21 mouse cellular contexts compared by ENCODE assay signal in the genomic region with DNA sequence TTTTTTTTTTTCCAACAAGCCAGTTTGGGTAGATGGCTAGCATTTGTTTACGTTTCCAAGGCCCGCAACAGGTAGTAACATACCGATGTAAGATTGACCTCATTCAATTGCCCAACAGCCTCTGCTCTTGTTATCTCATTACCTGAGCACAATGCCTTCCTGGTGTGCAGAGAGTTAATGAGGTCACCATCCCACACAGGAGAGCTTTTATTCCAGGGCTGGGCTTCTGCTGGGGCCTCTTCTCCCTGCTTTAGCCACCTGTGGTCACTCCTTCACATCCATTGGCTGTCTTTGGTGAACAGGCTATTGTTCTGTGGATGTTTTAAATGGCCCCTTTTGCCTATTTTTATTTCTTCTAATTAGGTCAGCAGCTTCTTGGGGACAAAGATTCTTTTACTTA. TPM values are rescaled to one million over a fixed set of nuclear protein-coding genes. Genes with fewer than 3 reads are reported as not detected.
DNase-seq lines count a peak whose midpoint lies in the region; ATAC-seq lines count a peak whose summit lies in the region.
"Had no signal": no experiment of that assay in that cellular context is flagged by ENCODE, and none has a peak within 500 bp of the region (broad histone marks: within the 10 kb centered on the region; RNA-seq: fewer than 3 reads in every experiment).

No protein-coding gene starts in this region.

- H3K36me3 ChIP-seq in kidney, embryonic 15.5 days = no peaks in the 10 kb centered on the region
- no peaks in the 10 kb centered on the region for H3K36me3 ChIP-seq in intestine, embryonic 16.5 days (ENCODE audit: control insufficient read depth, insufficient read depth, low read length)
- H3K36me3 ChIP-seq in stomach, embryonic 16.5 days (ENCODE audit: control insufficient read depth, insufficient read depth, low read length) = no peaks in the 10 kb centered on the region
- H3K36me3 ChIP-seq: embryonic facial prominence, embryonic 15.5 days; forebrain, embryonic 12.5 days; G1E; heart, embryonic 13.5 days; hindbrain, embryonic 15.5 days had no signal

- no peak overlapping the region for H3K27ac ChIP-seq in kidney, embryonic 15.5 days
- peak overlapping the region; percentile 70 for H3K27ac ChIP-seq in intestine, embryonic 16.5 days (ENCODE audit: low read length)
- no peak overlapping the region for H3K27ac ChIP-seq in stomach, embryonic 16.5 days (ENCODE audit: low read length)
- H3K27ac ChIP-seq: embryonic facial prominence, embryonic 15.5 days; forebrain, embryonic 12.5 days; heart, embryonic 13.5 days; hindbrain, embryonic 15.5 days had no signal

- WGBS in kidney, embryonic 15.5 days = 60% methylated on average over 3 of the region's 3 CpGs
- WGBS in intestine, embryonic 16.5 days = 58% methylated on average over 3 of the region's 3 CpGs
- 62% methylated on average over 3 of the region's 3 CpGs for WGBS in stomach, embryonic 16.5 days

- no peaks in the 10 kb centered on the region for H3K9me3 ChIP-seq in kidney, embryonic 15.5 days (replicated peaks)
- H3K9me3 ChIP-seq in intestine, embryonic 16.5 days (ENCODE audit: control insufficient read depth, low read length) = no peaks in the 10 kb centered on the region
- no peaks in the 10 kb centered on the region for H3K9me3 ChIP-seq in stomach, embryonic 16.5 days (replicated peaks; ENCODE audit: control insufficient read depth, low read length)
- H3K9me3 ChIP-seq: embryonic facial prominence, embryonic 15.5 days; forebrain, embryonic 12.5 days; G1E; heart, embryonic 13.5 days; hindbrain, embryonic 15.5 days had no signal

- H3K4me1 ChIP-seq in kidney, embryonic 15.5 days = peaks cover 14% of the 10 kb centered on the region
- peaks cover 7% of the 10 kb centered on the region; the same call in 1 of the 2 replicates for H3K4me1 ChIP-seq in intestine, embryonic 16.5 days (ENCODE audit: control insufficient read depth, insufficient read depth, low read length)
- peaks cover 14% of the 10 kb centered on the region for H3K4me1 ChIP-seq in stomach, embryonic 16.5 days (ENCODE audit: control insufficient read depth, insufficient read depth, low read length)
- H3K4me1 ChIP-seq: embryonic facial prominence, embryonic 15.5 days; hindbrain, embryonic 15.5 days had no signal

- H3K4me3 ChIP-seq in kidney, embryonic 15.5 days (replicated peaks) = no peak overlapping the region
- no peak overlapping the region for H3K4me3 ChIP-seq in intestine, embryonic 16.5 days (ENCODE audit: low read length)
- H3K4me3 ChIP-seq in stomach, embryonic 16.5 days (replicated peaks; ENCODE audit: low read length) = no peak overlapping the region
- H3K4me3 ChIP-seq: embryonic facial prominence, embryonic 15.5 days; erythroblast, embryonic 14.5 days; forebrain, embryonic 12.5 days; heart, embryonic 13.5 days; hindbrain, embryonic 15.5 days had no signal

- H3K9ac ChIP-seq in kidney, embryonic 15.5 days = no peak overlapping the region
- H3K9ac ChIP-seq in intestine, embryonic 16.5 days (ENCODE audit: low read depth, low read length) = no peak overlapping the region
- no peak overlapping the region for H3K9ac ChIP-seq in stomach, embryonic 16.5 days (ENCODE audit: low read length)
- H3K9ac ChIP-seq: embryonic facial prominence, embryonic 15.5 days; forebrain, embryonic 12.5 days; heart, embryonic 13.5 days; hindbrain, embryonic 15.5 days had no signal

- no peak overlapping the region for H3K4me2 ChIP-seq in kidney, embryonic 15.5 days
- H3K4me2 ChIP-seq in intestine, embryonic 16.5 days (ENCODE audit: low read depth, low read length) = no peak overlapping the region
- no peak overlapping the region for H3K4me2 ChIP-seq in stomach, embryonic 16.5 days (ENCODE audit: low read depth, low read length)
- H3K4me2 ChIP-seq: embryonic facial prominence, embryonic 15.5 days; forebrain, embryonic 12.5 days; heart, embryonic 13.5 days; hindbrain, embryonic 15.5 days had no signal

- DNase-seq in kidney, postnatal 25 days = no peak
- DNase-seq in R1 (ENCODE audit: low read depth, low spot score) = peak; percentile 5
- DNase-seq in frontal cortex, postnatal 25 days (ENCODE audit: low spot score in 2 of 2) = no peak
- no peak for DNase-seq in lung, adult 18-20 months
- DNase-seq: adrenal gland, postnatal 14 days; cerebellum, adult 18-20 months; cerebellum, postnatal 10 days; embryo, embryonic 11 days; gastrocnemius, postnatal 10 days; heart, postnatal 36 days had no signal

- no peaks in the 10 kb centered on the region for H3K27me3 ChIP-seq in kidney, embryonic 15.5 days
- no peaks in the 10 kb centered on the region for H3K27me3 ChIP-seq in intestine, embryonic 16.5 days (replicated peaks; ENCODE audit: control insufficient read depth, insufficient read depth, low read length)
- no peaks in the 10 kb centered on the region for H3K27me3 ChIP-seq in stomach, embryonic 16.5 days (ENCODE audit: control insufficient read depth, insufficient read depth, low read length)
- H3K27me3 ChIP-seq: embryonic facial prominence, embryonic 15.5 days; heart, embryonic 13.5 days; hindbrain, embryonic 15.5 days had no signal

- ATAC-seq in kidney, embryonic 15.5 days (replicated peaks; ENCODE audit: low FRiP score) = 0 out of 2 replicates have a peak, but pooled peaks have one; percentile 54
- ATAC-seq in intestine, embryonic 16.5 days = peak; percentile 43
- peak; percentile 28; the same call in 1 of the 2 replicates for ATAC-seq in stomach, embryonic 16.5 days (ENCODE audit: insufficient read depth, low FRiP score)
- ATAC-seq in granulocyte monocyte progenitor cell, adult 5-6 weeks (replicated peaks; ENCODE audit: poor library complexity, severe bottlenecking) = no peak
- ATAC-seq: activated CD4-positive, CD25-positive, alpha-beta regulatory T cell, adult 4 months had no signal

RNA-seq across cellular contexts. Expression of gene Akap13, which starts 41.0 kb away (rescaled TPM):
- 46.1 and 49.7 TPM in 2 replicates for polyA plus RNA-seq in kidney, embryonic 15.5 days (2015; fragmentation: Nextera tagmentation; extraction: Ambion mirVana)
- polyA plus RNA-seq in intestine, embryonic 16.5 days (2015; fragmentation: Nextera tagmentation; extraction: Ambion mirVana) = 22.1 and 24.9 TPM in 2 replicates
- polyA plus RNA-seq in stomach, embryonic 16.5 days (2015; fragmentation: Nextera tagmentation; extraction: Ambion mirVana) = 34.7 and 39.9 TPM in 2 replicates
- total RNA-seq in granulocyte monocyte progenitor cell, adult 5-6 weeks (2014; fragmentation: Nextera tagmentation) = 96.0 and 101 TPM in 2 replicates
- 148 and 178 TPM in 2 replicates for total RNA-seq in granulocyte monocyte progenitor cell, adult 5-6 weeks (2017)
